Mouse (Mus musculus) gonadal fat pad, adult 2 months (tissue): ENCODE data around the gene Mpp1. TPM values are rescaled to one million over a fixed set of nuclear protein-coding genes. Genes with fewer than 3 reads are reported as not detected.

ENCODE experiments used
- DNase-seq: peaks from one replicate; pipeline ENCODE4 v3.0.0-alpha.2; 2012; ENCODE audit warnings: low read depth
- polyA plus RNA-seq: library from polyadenylated mRNA; depleted of rRNA; stranded (reverse); fragments of >200 nt; gene quantifications from 2 replicates; pipeline ENCODE4 v1.2.3, GENCODE M21; 2012; rRNA removed

Gene Mpp1
- polyA plus RNA-seq, 1 experiment: 55.6 TPM

GRCm38 (mm10) chrX:75083982-75084773 is 46.6 kb downstream of the Mpp1 start:
- DNase-seq: no peak

DNA sequence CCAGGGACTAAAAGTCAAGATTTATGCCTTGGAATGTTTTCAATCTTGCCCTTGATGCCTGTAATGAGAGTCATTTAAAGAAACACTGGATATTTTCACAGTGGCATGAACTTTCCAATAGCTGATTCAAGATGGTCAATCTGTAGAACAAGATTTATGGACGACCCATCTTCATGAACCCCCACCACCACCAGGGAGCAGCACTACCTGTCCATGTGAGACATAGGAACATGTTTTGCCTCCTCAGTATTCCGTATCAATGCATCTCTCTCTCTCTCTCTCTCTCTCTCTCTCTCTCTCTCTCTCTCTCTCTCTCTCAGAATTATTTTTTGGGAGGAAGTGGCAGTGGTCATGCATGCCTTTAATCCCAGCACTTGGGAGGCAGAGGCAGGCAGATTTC is 48.5 kb downstream of the Mpp1 start:
- no peak for DNase-seq

Other genes with a start within 250 kb of the Mpp1 start
- gene Gab3, start 45.6 kb downstream of the Mpp1 start, polyA plus RNA-seq: 0.63 and 1.2 TPM in 2 replicates
- 9.1 and 9.5 TPM in 2 replicates for gene Dkc1, start 35.2 kb downstream of the Mpp1 start, polyA plus RNA-seq
- not detected in 2 replicates for gene Smim9, start 32.8 kb upstream of the Mpp1 start, polyA plus RNA-seq